Mouse (Mus musculus) ES-E14 (cell line): ENCODE results near the gene Mafk. TPM values are rescaled to one million over a fixed set of nuclear protein-coding genes. Genes with fewer than 3 reads are reported as not detected.

ENCODE experiments used
- DNase-seq: peaks from one replicate; pipeline ENCODE4 v3.0.0-alpha.2; 2013; ENCODE audit warnings: low read depth, low spot score
- H3K27ac ChIP-seq: 2 replicates; pipeline ENCODE4 v1.5.1; 2012; ENCODE audit warnings: low read depth, mild to moderate bottlenecking, low read length, moderate library complexity, mixed read lengths; ENCODE audit not compliant: poor library complexity, insufficient read depth, severe bottlenecking
- H3K36me3 ChIP-seq: 2 replicates; pipeline ENCODE4 v1.6.1; 2012; ENCODE audit warnings: mild to moderate bottlenecking, low read length, moderate library complexity, mixed read lengths; ENCODE audit not compliant: control insufficient read depth, poor library complexity, insufficient read depth, severe bottlenecking
- H3K4me1 ChIP-seq, 2 experiments: fragments of 150-350 bp in 1 of 2; sonication (generic) in 1 of 2; 2 replicates each; pipeline ENCODE4 v1.6.1; 2012; ENCODE audit warnings: low read length in 2 of 2, mild to moderate bottlenecking in 1 of 2, mixed read lengths in 1 of 2; ENCODE audit not compliant: control insufficient read depth in 2 of 2, insufficient read depth in 2 of 2, poor library complexity in 1 of 2
- H3K4me3 ChIP-seq, 2 experiments: fragments of 150-350 bp in 1 of 2; sonication (generic) in 1 of 2; 2 replicates each; pipeline ENCODE4 v1.5.1; 2012; ENCODE audit warnings: low read length in 2 of 2, low read depth in 1 of 2, mild to moderate bottlenecking in 1 of 2, mixed read lengths in 1 of 2; ENCODE audit not compliant: insufficient read depth in 1 of 2, poor library complexity in 1 of 2, severe bottlenecking in 1 of 2
- H3K9ac ChIP-seq: 2 replicates; pipeline ENCODE4 v1.6.1; 2012; ENCODE audit warnings: low read depth, mild to moderate bottlenecking, low read length, mixed read lengths; ENCODE audit not compliant: poor library complexity, insufficient read depth, severe bottlenecking
- H3K9me3 ChIP-seq: fragments of 150-350 bp; sonication (generic); 2 replicates; pipeline ENCODE4 v1.6.1; 2012; ENCODE audit warnings: low read depth, mild to moderate bottlenecking, low read length; ENCODE audit not compliant: control insufficient read depth, insufficient read depth
- CHD2 ChIP-seq: IDR thresholded peaks from 2 replicates; pipeline ENCODE4 v1.6.1; 2014; ENCODE audit warnings: mild to moderate bottlenecking, low read depth, low read length, inconsistent platforms
- HCFC1 ChIP-seq: IDR thresholded peaks from 2 replicates; pipeline ENCODE4 v1.6.1; 2012; ENCODE audit warnings: low read length, inconsistent platforms, borderline replicate concordance; ENCODE audit not compliant: insufficient read depth
- MAFK ChIP-seq: IDR thresholded peaks from 2 replicates; pipeline ENCODE4 v1.6.1; 2014; ENCODE audit warnings: mild to moderate bottlenecking, low read depth, low read length, inconsistent platforms; ENCODE audit not compliant: insufficient read depth
- ZC3H11A ChIP-seq: IDR thresholded peaks from 2 replicates; pipeline ENCODE4 v1.6.1; 2012; ENCODE audit warnings: low read depth, mild to moderate bottlenecking, inconsistent platforms, low read length, borderline replicate concordance
- ZNF384 ChIP-seq: IDR thresholded peaks from 2 replicates; pipeline ENCODE4 v1.6.1; 2012; ENCODE audit warnings: low read depth, low read length, inconsistent platforms
- in situ Hi-C, 2 experiments: fragments of 600-800 bp; cut with MboI; formaldehyde crosslinking; loops; one replicate each; pipeline ENCODE4 v1.15.1; 2025; ENCODE audit warnings: low sequenced_read_pairs in 2 of 2, inconsistent platforms in 1 of 2; ENCODE audit not compliant: unreplicated experiment in 2 of 2
- total RNA-seq: library from RNA; depleted of rRNA; stranded (reverse); fragments of 300-350 nt; gene quantifications from 2 replicates; pipeline ENCODE4 v1.2.3, GENCODE M21; 2012

Gene Mafk
- total RNA-seq, 1 experiment: 19.9 TPM

- H3K9ac ChIP-seq: no peak overlapping the region
- no peak for DNase-seq
- TF ChIP-seq CHD2: no peak
- no peak for TF ChIP-seq MAFK
- TF ChIP-seq ZNF384: no peak
- no peak for TF ChIP-seq HCFC1
- no peak for TF ChIP-seq ZC3H11A
- H3K27ac ChIP-seq: no peak overlapping the region
- peaks cover 3 to 23% of the 10 kb centered on the region in 2 experiments; a peak in 1 of 4 replicates for H3K4me1 ChIP-seq
- no peak overlapping the region for H3K4me3 ChIP-seq
- in situ Hi-C loops: no loop called here
- H3K36me3 ChIP-seq: peaks cover 2% of the 10 kb centered on the region; the same call in 1 of the 2 replicates
- no peaks in the 10 kb centered on the region for H3K9me3 ChIP-seq
Observed at GRCm38 (mm10) chr5:139794137-139794536, 2.8 kb downstream of the Mafk start.

DNA sequence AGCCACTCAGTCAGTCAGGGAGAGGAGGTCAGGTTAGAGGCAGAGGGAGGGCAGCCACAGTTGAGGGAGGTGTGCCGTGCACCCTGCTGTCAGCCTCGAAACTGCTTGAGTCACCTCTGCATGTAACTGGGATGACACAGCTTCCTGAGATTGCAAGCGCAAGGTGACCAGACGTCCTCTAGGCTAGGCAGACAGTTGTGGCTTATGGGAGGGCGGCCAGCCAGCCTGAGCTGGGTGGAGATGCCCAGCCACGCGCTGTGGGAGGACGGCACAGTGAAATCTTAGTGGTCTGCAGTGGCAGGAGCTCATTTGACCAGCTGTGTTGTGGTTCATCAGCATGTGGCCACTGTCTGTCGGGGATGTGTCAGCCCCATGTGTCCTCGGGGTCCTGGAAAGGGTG lies 3.6 kb downstream of the Mafk start:
- in situ Hi-C loops: no loop called here
- H3K27ac ChIP-seq: no peak overlapping the region
- no peak for DNase-seq
- no peaks in the 10 kb centered on the region for H3K9me3 ChIP-seq
- H3K4me3 ChIP-seq: no peak overlapping the region
- H3K9ac ChIP-seq: no peak overlapping the region
- TF ChIP-seq ZNF384: no peak
- TF ChIP-seq CHD2: no peak
- TF ChIP-seq ZC3H11A: no peak
- no peak for TF ChIP-seq HCFC1
- TF ChIP-seq MAFK: no peak
- peaks cover 3 to 23% of the 10 kb centered on the region in 2 experiments; a peak in 1 of 4 replicates for H3K4me1 ChIP-seq
- peaks cover 7% of the 10 kb centered on the region; the same call in 1 of the 2 replicates for H3K36me3 ChIP-seq

- H3K4me1 ChIP-seq: peaks cover 3 to 23% of the 10 kb centered on the region in 2 experiments; a peak in 1 of 4 replicates
- no peak overlapping the region for H3K27ac ChIP-seq
- in situ Hi-C loops: no loop called here
- TF ChIP-seq ZC3H11A (no peak), ZNF384 (no peak), HCFC1 (no peak), MAFK (no peak), CHD2 (no peak)
- peaks cover 17% of the 10 kb centered on the region for H3K36me3 ChIP-seq
- no peak overlapping the region for H3K9ac ChIP-seq
- no peak overlapping the region for H3K4me3 ChIP-seq
- no peak for DNase-seq
- no peaks in the 10 kb centered on the region for H3K9me3 ChIP-seq
Observed at GRCm38 (mm10) chr5:139796001-139796620, 4.8 kb downstream of the Mafk start.

DNA sequence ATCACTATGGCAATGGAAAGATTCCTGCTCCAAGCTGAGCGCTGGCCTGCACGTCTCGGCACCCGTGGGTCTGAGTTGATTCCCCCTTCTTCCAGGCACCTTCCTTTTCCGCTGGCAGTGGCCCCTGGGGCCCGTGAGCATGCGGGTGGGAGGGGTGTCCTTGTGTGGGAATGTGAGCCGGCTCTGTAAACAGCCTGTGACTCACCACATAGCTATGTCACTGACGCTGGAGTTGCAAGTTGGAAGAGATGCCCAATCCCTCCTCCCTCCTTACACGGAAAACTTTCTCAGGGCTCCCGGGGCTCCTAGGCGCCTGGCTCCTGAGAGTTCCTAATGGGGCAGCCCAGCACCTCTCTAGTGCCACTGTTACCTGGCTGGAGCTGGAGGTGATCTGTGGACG lies 5.6 kb downstream of the Mafk start:
- no peak for TF ChIP-seq CHD2
- no peak for TF ChIP-seq HCFC1
- no peak for TF ChIP-seq ZC3H11A
- no peak for TF ChIP-seq MAFK
- TF ChIP-seq ZNF384: no peak
- in situ Hi-C loops: no loop called here
- Histone ChIP-seq H3K9ac (no peak overlapping the region), H3K4me1 (peaks cover 3 to 23% of the 10 kb centered on the region in 2 experiments; a peak in 1 of 4 replicates), H3K36me3 (peaks cover 19% of the 10 kb centered on the region), H3K9me3 (no peaks in the 10 kb centered on the region), H3K27ac (no peak overlapping the region), H3K4me3 (no peak overlapping the region)
- no peak for DNase-seq
